Mouse (Mus musculus) adrenal gland, adult 18-20 months (tissue): ENCODE data around the gene Olfr913. TPM values are rescaled to one million over a fixed set of nuclear protein-coding genes. Genes with fewer than 3 reads are reported as not detected.

Experiments used
- DNase-seq, 2 experiments: peaks; one replicate each; pipeline ENCODE4 v3.0.0; 2021 to 2022; ENCODE audit warnings: low spot score in 2 of 2
- long read RNA-seq, 2 experiments: library from polyadenylated mRNA; stranded (forward); transcript quantifications; one replicate each; pipeline ENCODE4 v2.0.0; 2021
- total RNA-seq, 2 experiments: library from RNA; stranded (reverse); gene quantifications; 1 replicate in 1 of 2; 2 replicates in 1 of 2; pipeline ENCODE4 v1.2.3; 2021

Olfr913 gene
- not detected for total RNA-seq
- long read RNA-seq, experiment 1, result 0 reads
- long read RNA-seq, experiment 2, result 0 reads

DNA sequence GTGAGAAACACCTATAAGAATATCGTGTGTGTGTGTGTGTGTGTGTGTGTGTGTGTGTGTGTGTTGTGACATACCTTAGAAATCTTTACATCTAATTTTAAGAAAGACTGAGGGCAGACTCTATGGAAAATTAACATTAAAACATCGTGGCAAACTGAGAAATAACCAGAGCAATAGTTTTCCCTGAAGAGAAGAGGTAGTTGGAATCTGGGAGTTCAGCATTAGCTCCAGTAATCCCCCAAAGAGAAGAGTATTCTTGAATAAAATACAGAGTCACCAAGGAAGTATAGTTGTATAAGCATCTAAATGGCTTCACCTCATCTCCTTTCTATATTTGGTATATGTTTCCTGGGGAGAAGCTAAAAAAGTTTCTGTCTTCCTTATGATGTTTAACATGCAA is at the start of gene Olfr913:
Olfr913 (plus strand) TSS at position 301 of the 400 bp plus-strand sequence.
- no peak for DNase-seq

DNA sequence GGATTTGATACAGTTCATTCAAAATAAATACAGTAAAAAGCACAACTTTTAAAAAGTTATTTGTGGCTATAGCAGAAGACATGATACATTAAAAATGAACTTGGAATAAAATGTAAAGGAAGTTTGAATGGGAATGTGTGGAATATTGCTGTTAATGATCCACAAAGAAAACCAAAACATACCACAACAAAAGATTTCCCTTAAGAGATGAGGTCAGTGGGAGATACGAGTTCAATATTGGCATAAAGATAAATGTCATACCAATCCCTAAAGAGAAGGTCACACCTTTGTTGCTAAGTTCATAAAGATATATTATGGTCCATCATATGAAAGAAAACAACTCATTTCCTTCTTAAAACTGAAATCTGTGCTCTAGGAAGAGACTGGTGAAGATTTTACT is 12.7 kb upstream of the Olfr913 start, which contains the start of gene Olfr912:
Olfr912 (plus strand) TSS at position 301 of the 400 bp plus-strand sequence.
- DNase-seq, result no peak

DNA sequence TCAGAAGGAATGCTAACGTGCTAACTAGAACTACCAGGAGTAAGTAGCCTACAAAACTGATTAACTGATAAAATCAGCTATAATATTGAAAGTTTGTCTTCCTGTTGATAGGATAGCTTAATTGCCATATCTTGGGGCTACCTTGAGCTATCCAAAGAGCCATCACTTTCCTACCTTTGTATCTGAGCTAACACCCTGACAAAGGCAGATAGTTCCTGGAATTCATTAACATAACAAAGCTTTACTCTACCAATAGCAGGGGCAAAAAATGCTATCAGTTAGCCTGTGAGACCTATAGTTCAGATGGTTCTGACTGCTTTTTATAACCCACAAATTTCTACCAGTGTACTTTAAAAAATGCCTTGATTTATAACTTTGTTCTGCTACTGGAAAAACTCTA is 1.5 kb upstream of the Olfr913 start:
- no peak for DNase-seq

DNA sequence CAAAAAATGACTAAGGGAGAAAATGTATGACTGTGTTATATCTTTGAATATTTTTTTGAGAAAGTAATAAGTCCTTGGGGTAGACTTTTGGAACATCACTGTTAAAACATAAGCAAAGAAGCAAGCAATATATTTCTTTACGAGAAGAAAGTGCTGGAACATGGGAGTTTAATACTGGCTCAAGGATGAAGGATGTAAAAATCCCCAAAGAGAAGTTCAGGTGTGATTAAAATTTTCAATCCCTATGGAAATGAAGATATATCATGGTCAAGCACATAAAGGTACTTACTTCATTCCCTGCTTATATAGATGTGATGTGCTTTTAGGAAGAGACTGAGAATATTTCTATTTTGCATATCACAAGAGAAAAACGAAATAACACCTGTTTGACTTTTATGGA is 12.2 kb downstream of the Olfr913 start, which contains the start of gene Olfr914:
Olfr914 (plus strand) TSS at position 301 of the 400 bp plus-strand sequence.
- no peak for DNase-seq

DNA sequence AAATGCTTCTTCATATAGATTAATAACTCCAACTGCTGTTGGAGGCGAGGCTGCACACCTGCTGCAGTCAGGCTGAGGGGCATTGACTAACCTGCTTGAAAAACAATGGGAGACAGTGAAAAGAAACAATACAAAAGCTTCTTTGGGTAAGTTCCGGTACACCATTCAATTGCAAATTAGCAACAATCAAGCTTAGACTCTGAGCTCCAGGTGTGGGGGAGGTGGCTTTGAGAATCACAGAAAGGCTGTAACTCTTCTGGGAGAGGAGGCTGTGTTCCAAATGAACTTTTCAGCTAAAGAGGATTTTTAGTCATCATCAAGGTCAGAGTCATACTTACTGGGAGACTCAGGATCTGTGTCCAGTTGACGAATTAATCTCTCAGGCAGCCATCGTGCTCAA is 39.8 kb downstream of the Olfr913 start:
- DNase-seq, result no peak

Other genes starting within 250 kb of the Olfr913 start
- not detected for gene Olfr898, start 244.3 kb upstream of the Olfr913 start, total RNA-seq
- gene Olfr250, start 225.9 kb upstream of the Olfr913 start, total RNA-seq, result not detected
- gene Olfr251, start 215.7 kb upstream of the Olfr913 start, total RNA-seq, result not detected
- gene Olfr147, start 191.1 kb upstream of the Olfr913 start, total RNA-seq, result not detected
- not detected for gene Olfr901, start 163.3 kb upstream of the Olfr913 start, total RNA-seq
- not detected for gene Olfr902, start 145.1 kb upstream of the Olfr913 start, total RNA-seq
- not detected for gene Olfr904, start 129.6 kb upstream of the Olfr913 start, total RNA-seq
- gene Olfr905, start 121.7 kb upstream of the Olfr913 start, total RNA-seq, result under 1 TPM in 1 of 2 experiments, not detected in 1; 0.06 TPM
- not detected for gene Olfr906, start 105.7 kb upstream of the Olfr913 start, total RNA-seq
- not detected for gene Olfr907, start 97.0 kb upstream of the Olfr913 start, total RNA-seq
- not detected for gene Olfr911-ps1, start 71.2 kb upstream of the Olfr913 start, total RNA-seq
- gene Olfr910, start 54.9 kb upstream of the Olfr913 start, total RNA-seq, result not detected
- not detected for gene Olfr912, start 12.6 kb upstream of the Olfr913 start, total RNA-seq
- gene Olfr914, start 12.3 kb downstream of the Olfr913 start, total RNA-seq, result not detected
- not detected for gene Olfr916, start 67.1 kb downstream of the Olfr913 start, total RNA-seq
- gene Olfr917, start 73.1 kb downstream of the Olfr913 start, total RNA-seq, result not detected
- gene Olfr918, start 81.8 kb downstream of the Olfr913 start, total RNA-seq, result not detected
- not detected for gene Olfr919, start 110.9 kb downstream of the Olfr913 start, total RNA-seq
- 10 to 100 TPM; 41.1 to 43.6 TPM for gene Vwa5a, start 125.5 kb downstream of the Olfr913 start, total RNA-seq
- gene Olfr920, start 159.5 kb downstream of the Olfr913 start, total RNA-seq, result under 1 TPM; 0.19 to 0.33 TPM
- not detected for gene Olfr921, start 180.3 kb downstream of the Olfr913 start, total RNA-seq
- gene Olfr922, start 221.9 kb downstream of the Olfr913 start, total RNA-seq, result not detected
- gene Olfr923, start 233.8 kb downstream of the Olfr913 start, total RNA-seq, result not detected